Mouse (Mus musculus) lung, postnatal 36 days (tissue): ENCODE results near the gene Cblc.
A peak's percentile ranks its signal among the peaks of the same experiment; 100 is the strongest.

Experiments
- DNase-seq: peaks from one replicate; pipeline ENCODE4 v3.0.0; 2022; ENCODE audit warnings: mixed read lengths

The Cblc gene

GRCm38 (mm10) chr7:19749389-19750216, 47.0 kb downstream of the Cblc start:
- DNase-seq: peak; percentile 99

- peak; percentile 31 for DNase-seq
These were observed 48.1 kb downstream of the Cblc start for GRCm38 (mm10) chr7:19748219-19749195.

- DNase-seq: peak; percentile 85
These were observed 49.0 kb downstream of the Cblc start for GRCm38 (mm10) chr7:19747420-19748218.

GRCm38 (mm10) chr7:19746426-19747201, 50.0 kb downstream of the Cblc start:
- no peak for DNase-seq

GRCm38 (mm10) chr7:19745971-19746370, 50.6 kb downstream of the Cblc start:
- no peak for DNase-seq

- peak; percentile 53 for DNase-seq
These were observed 51.8 kb downstream of the Cblc start for GRCm38 (mm10) chr7:19744590-19745385.

GRCm38 (mm10) chr7:19743791-19744190, 52.8 kb downstream of the Cblc start:
- DNase-seq: no peak

GRCm38 (mm10) chr7:19742468-19742867, 54.1 kb downstream of the Cblc start:
- DNase-seq: no peak

GRCm38 (mm10) chr7:19741329-19742031, 55.1 kb downstream of the Cblc start:
- no peak for DNase-seq

- DNase-seq: peak; percentile 65
These were observed 56.3 kb downstream of the Cblc start for GRCm38 (mm10) chr7:19740269-19740668.

GRCm38 (mm10) chr7:19738771-19739170, 57.8 kb downstream of the Cblc start:
- DNase-seq: no peak

GRCm38 (mm10) chr7:19736389-19737057, 60.1 kb downstream of the Cblc start:
- DNase-seq: no peak

GRCm38 (mm10) chr7:19734178-19734666, 62.4 kb downstream of the Cblc start:
- DNase-seq: no peak
